Mouse (Mus musculus): Measurements from ENCODE around the gene Ube2c. TPM values are rescaled to one million over a fixed set of nuclear protein-coding genes. Genes with fewer than 3 reads are reported as not detected.
A peak's percentile ranks its signal among the peaks of the same experiment; 100 is the strongest.

Gene Ube2c
- total RNA-seq (2021): 1 to 10 TPM in 1 of 2 experiments, under 1 TPM in 1; 0.76 to 1.6 TPM
- long read RNA-seq, experiment 1: 0 reads
- long read RNA-seq, experiment 2: 0 reads

DNA sequence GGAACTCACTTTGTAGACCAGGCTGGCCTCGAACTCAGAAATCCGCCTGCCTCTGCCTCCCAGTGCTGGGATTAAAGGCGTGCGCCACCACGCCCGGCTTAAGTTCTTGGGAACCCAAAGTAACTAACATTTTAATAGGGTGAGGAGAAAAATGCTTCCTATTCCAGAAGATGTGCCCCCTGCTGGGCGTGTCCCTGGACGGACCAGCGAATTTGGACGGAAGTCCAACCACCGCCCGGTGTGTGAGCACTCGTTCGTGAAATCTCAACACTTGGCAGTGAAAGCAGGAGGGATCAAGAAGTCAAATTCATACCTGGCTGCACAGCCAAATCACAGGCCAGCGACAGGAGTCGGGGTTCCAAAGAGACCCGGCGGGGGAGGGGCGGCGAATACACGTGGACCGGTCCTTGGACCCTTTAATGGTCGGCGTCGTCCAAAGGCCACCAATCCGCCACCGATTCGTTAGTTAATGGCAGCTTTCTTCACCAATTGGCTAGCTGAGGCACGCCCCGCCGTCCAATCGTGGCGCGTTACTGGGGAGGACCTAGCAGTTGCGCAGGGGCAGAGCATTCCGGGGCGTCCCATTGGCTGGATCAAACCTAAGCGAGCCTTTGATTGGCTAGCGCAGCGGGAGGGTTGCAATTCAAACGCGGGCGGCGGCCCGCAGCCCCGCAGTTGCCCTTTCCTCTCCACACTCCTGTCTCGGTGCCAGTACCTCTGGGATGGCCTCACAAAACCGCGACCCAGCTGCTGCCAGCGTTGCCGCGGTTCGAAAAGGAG is at the start of gene Ube2c:
Gene Ube2c (plus strand): TSS at position 641 of the 780 bp plus-strand sequence.
- DNase-seq (ENCODE audit: low spot score in 2 of 2): peak; percentile 98
- TF ChIP-seq CTCF (conservative IDR thresholded peaks at IDR 0.05): peak; percentile 58
- H3K27ac ChIP-seq: no peak within 1 kb of the TSS
- peak within 1 kb of the TSS; percentile 67 for H3K4me3 ChIP-seq

- no peak for TF ChIP-seq CTCF (conservative IDR thresholded peaks at IDR 0.05)
- Histone ChIP-seq H3K4me3 (no peak overlapping the region), H3K27ac (no peak overlapping the region)
- no peak for DNase-seq (ENCODE audit: low spot score in 2 of 2)
Measured at GRCm38 (mm10) chr2:164723276-164723675, 46.4 kb upstream of the Ube2c start.

GRCm38 (mm10) chr2:164725895-164726619 is 43.6 kb upstream of the Ube2c start:
- no peak overlapping the region for H3K27ac ChIP-seq
- TF ChIP-seq CTCF (conservative IDR thresholded peaks at IDR 0.05): peak; percentile 98
- peak; percentile 13 to 72 for DNase-seq (ENCODE audit: low spot score in 2 of 2)
- H3K4me3 ChIP-seq: no peak overlapping the region

DNA sequence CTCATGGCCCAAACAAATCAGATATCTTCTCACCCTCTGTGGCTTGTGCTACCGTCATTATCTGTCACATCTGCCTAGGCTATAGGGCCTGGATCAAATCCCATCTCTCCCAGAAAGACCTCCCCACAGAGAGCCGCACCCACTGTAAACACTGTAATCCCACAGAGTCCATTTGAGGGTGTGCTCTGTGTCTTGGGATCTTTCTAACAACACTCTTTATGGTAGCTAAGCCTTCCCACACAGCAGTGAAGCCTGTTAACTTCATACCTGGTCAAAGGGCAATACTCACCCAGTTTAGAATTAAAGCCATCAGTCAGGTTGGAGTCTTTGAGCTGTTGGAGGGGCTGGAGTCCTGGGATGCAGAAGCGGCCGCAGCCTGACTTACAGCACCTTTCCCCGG is 38.0 kb upstream of the Ube2c start:
- no peak for TF ChIP-seq CTCF (conservative IDR thresholded peaks at IDR 0.05)
- DNase-seq (ENCODE audit: low spot score in 2 of 2): no peak
- Histone ChIP-seq H3K4me3 (no peak overlapping the region), H3K27ac (no peak overlapping the region)

- H3K4me3 ChIP-seq: no peak overlapping the region
- DNase-seq (ENCODE audit: low spot score in 2 of 2): no peak
- no peak for TF ChIP-seq CTCF (conservative IDR thresholded peaks at IDR 0.05)
- H3K27ac ChIP-seq: no peak overlapping the region
Measured at GRCm38 (mm10) chr2:164733259-164733658, 36.4 kb upstream of the Ube2c start.

GRCm38 (mm10) chr2:164734839-164735238 is 34.9 kb upstream of the Ube2c start:
- no peak overlapping the region for H3K27ac ChIP-seq
- no peak for TF ChIP-seq CTCF (conservative IDR thresholded peaks at IDR 0.05)
- DNase-seq (ENCODE audit: low spot score in 2 of 2): no peak
- no peak overlapping the region for H3K4me3 ChIP-seq

DNA sequence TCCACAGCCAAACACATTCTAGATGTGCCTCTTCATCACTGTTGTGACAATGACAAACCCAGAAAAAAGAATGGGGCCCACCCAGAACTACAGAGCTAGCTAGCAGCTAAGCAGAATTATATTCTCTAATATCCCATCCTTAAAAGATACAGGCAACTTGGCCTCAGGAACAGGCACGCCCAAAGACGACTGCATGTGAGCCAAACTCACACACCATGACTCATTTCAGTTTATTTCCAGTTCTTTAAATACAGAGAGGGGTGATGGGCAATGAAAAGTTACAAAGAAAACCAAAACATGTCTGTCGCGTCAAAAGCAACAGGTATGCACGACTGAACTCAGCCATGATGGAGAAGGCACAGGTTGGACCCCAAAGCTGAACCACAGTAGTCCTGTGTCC is 34.3 kb upstream of the Ube2c start:
- TF ChIP-seq CTCF (conservative IDR thresholded peaks at IDR 0.05): no peak
- no peak for DNase-seq (ENCODE audit: low spot score in 2 of 2)
- H3K27ac ChIP-seq: no peak overlapping the region
- no peak overlapping the region for H3K4me3 ChIP-seq

GRCm38 (mm10) chr2:164737377-164738090 is 32.2 kb upstream of the Ube2c start:
- no peak for TF ChIP-seq CTCF (conservative IDR thresholded peaks at IDR 0.05)
- Histone ChIP-seq H3K4me3 (no peak overlapping the region), H3K27ac (no peak overlapping the region)
- DNase-seq (ENCODE audit: low spot score in 2 of 2): no peak

DNA sequence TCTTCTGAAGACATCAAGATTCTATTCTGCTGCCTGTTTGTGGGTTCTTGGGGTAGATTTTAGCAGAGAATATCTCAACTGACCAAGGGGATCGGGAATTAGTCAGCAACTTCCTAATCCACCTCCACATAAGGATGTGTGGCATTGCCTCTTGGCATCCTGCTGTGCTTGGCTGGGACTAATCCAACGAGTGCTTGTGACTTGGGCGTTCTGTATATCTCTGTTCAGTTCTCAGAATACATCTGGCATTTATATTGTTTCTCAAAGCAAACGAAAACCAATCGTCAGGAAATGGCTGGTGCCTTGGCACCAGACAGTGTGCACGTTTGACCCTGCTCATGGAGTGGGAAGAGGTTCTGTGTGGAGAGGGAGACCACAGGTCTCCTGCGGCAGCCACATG is 29.8 kb upstream of the Ube2c start:
- Histone ChIP-seq H3K27ac (no peak overlapping the region), H3K4me3 (no peak overlapping the region)
- DNase-seq (ENCODE audit: low spot score in 2 of 2): no peak
- no peak for TF ChIP-seq CTCF (conservative IDR thresholded peaks at IDR 0.05)

DNA sequence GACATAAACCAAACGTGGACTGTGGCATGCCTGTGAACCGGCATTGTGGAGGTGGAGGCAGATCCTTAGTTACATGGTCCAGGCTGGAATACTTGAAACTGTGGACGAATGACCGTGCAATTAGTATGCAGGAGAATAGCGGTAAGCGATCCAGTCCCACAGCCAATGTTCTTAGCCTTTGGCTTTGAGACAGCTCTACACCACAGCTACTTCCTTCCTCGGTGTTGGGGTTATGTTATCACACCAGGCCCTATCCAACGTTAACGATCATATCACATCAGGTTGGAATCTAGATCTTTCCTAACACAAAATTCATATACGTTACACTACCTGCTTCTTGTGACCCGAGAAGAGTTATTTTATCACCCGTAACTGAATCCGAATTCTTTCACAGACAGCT is 24.7 kb upstream of the Ube2c start:
- no peak for TF ChIP-seq CTCF (conservative IDR thresholded peaks at IDR 0.05)
- DNase-seq (ENCODE audit: low spot score in 2 of 2): no peak
- Histone ChIP-seq H3K27ac (peak overlapping the region; percentile 87), H3K4me3 (peak overlapping the region; percentile 81)

DNA sequence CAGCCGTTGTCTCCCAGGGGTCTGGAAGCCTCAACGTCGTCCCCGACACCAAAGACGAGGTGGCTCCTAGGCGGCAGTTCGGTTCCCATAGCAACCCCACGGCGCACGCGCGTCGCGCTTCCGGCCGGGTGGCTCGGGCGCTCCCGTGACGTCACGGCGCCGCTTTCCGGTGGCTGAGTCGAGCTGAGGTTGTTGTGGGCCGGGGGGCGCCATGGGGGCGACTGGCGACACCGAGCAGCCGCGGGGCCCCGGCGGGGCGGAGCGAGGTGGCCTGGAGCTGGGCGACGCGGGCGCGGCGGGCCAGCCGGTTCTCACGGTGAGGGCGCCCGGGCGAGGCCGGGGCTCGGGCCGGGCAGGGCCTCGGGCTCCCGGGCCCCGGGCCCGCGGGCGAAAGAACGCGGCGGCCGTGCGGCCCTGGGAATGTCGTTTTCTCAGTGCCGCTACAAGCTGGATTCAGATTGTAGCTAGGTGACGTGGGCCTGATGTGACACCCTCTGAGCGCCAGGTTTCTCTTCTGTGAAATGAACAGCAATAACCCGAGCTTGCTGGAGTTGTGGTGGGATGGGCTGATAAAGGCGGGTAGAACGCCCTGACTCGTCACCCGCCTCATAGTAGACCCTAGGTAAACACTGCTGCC is 23.7 kb upstream of the Ube2c start, which contains the start of the genes Wfdc3 and Dnttip1:
Gene Wfdc3 (minus strand): TSS at position 89 of the 637 bp plus-strand sequence.
Gene Dnttip1 (plus strand): TSS at position 141 of the 637 bp plus-strand sequence.
- peak within 1 kb of the TSS; percentile 81 for H3K4me3 ChIP-seq
- no peak for TF ChIP-seq CTCF (conservative IDR thresholded peaks at IDR 0.05)
- peak; percentile 93 to 96 for DNase-seq (ENCODE audit: low spot score in 2 of 2)
- peak within 1 kb of the TSS; percentile 87 for H3K27ac ChIP-seq

DNA sequence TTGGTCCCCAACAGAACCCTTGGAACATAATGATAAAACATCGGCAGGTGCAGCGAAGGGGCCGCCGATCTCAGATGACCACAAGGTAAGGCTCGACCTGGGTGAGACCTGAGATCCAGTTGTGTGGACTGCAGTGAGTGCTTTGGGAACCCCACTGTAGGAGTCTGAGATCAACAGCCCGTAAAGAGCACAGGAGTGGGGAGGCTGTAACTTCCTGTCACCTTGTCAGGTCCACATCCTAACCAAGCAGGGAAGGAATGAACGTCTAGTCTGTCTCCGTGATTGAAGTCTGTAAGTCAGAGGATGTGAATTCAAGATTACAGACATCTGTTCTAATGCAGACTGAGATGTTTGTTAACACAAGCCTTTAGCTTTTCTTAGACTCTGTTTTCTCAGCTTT is 23.0 kb upstream of the Ube2c start:
- H3K4me3 ChIP-seq: peak overlapping the region; percentile 81
- no peak for DNase-seq (ENCODE audit: low spot score in 2 of 2)
- no peak for TF ChIP-seq CTCF (conservative IDR thresholded peaks at IDR 0.05)
- peak overlapping the region; percentile 87; the same call in 1 of the 2 replicates for H3K27ac ChIP-seq
